Mouse (Mus musculus) hindbrain, embryonic 16.5 days (tissue): ENCODE data around the gene Peak1. TPM values are rescaled to one million over a fixed set of nuclear protein-coding genes. Genes with fewer than 3 reads are reported as not detected.
A peak's percentile ranks its signal among the peaks of the same experiment; 100 is the strongest.

Source experiments
- ATAC-seq: fragments of 200-750 bp; cut with Nextera tagmentation; 2 replicates; pipeline ENCODE4 v1.8.0; 2017; ENCODE audit warnings: moderate TSS enrichment, moderate library complexity
- H3K27ac ChIP-seq: fragments of 300-500 bp; sonication (generic); 2 replicates; pipeline ENCODE4 v1.5.1; 2014; ENCODE audit warnings: low read depth, mild to moderate bottlenecking, control low read depth, low read length, moderate library complexity
- H3K27me3 ChIP-seq: fragments of 300-500 bp; sonication (generic); replicated peaks from 2 replicates; pipeline ENCODE4 v1.6.1; 2014; ENCODE audit warnings: low read length; ENCODE audit not compliant: control insufficient read depth, insufficient read depth
- H3K36me3 ChIP-seq: fragments of 300-500 bp; sonication (generic); 2 replicates; pipeline ENCODE4 v1.6.1; 2014; ENCODE audit warnings: mild to moderate bottlenecking, low read length, moderate library complexity, mixed read lengths; ENCODE audit not compliant: control insufficient read depth, insufficient read depth
- H3K4me1 ChIP-seq: fragments of 300-500 bp; sonication (generic); 2 replicates; pipeline ENCODE4 v1.6.1; 2014; ENCODE audit warnings: low read depth, low read length; ENCODE audit not compliant: control insufficient read depth, insufficient read depth
- H3K4me2 ChIP-seq: fragments of 300-500 bp; sonication (generic); 2 replicates; pipeline ENCODE4 v1.6.1; 2014; ENCODE audit warnings: mild to moderate bottlenecking, low read length, control low read depth, moderate library complexity
- H3K4me3 ChIP-seq: fragments of 300-500 bp; sonication (generic); 2 replicates; pipeline ENCODE4 v1.5.1; 2014; ENCODE audit warnings: mild to moderate bottlenecking, low read length, control low read depth, moderate library complexity
- H3K9ac ChIP-seq: fragments of 300-500 bp; sonication (generic); 2 replicates; pipeline ENCODE4 v1.6.1; 2014; ENCODE audit warnings: low read depth, mild to moderate bottlenecking, control low read depth, low read length, moderate library complexity
- H3K9me3 ChIP-seq: fragments of 300-500 bp; sonication (generic); 2 replicates; pipeline ENCODE4 v1.6.1; 2014; ENCODE audit warnings: mild to moderate bottlenecking, low read length, moderate library complexity; ENCODE audit not compliant: control insufficient read depth
- WGBS: fragments of 180-500 bp; shearing (Covaris S2); extraction: QIAGEN DNeasy Blood & Tissue Kit; methylation state at CpG from one replicate; pipeline ENCODE4 v1.1.7; 2014; 5-methylcytosine and 5-hydroxymethylcytosine counted together
- polyA plus RNA-seq: library from polyadenylated mRNA; unstranded; fragments of >200 nt; fragmentation: Nextera tagmentation; extraction: Ambion mirVana; gene quantifications from 2 replicates; pipeline ENCODE4 v1.2.1, GENCODE M21; 2015

The Peak1 gene
- polyA plus RNA-seq, 1 experiment from 2014 or later = 5.2 TPM

DNA sequence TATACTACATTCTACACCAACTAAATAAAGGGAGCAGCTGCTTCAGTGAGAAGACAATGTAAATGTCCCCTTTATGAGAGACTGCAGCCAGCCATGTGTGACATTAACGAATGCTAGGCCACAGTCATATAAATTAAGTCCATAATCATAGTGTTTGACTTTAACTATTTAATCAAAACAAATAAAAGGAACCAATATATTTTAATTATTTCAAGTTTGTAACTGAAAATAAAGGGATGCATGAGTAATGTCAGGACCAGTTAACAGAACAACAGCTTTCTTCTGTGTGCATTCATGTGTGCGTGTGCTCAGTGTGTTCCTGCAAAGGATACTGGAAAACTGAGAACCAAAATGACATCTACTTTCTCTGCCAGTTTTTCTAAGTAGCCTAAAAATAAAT, 113.3 kb downstream of the Peak1 start:
- H3K36me3 ChIP-seq = no peaks in the 10 kb centered on the region
- H3K27ac ChIP-seq = no peak overlapping the region
- H3K4me2 ChIP-seq = no peak overlapping the region
- H3K9me3 ChIP-seq = no peaks in the 10 kb centered on the region
- no peaks in the 10 kb centered on the region for H3K4me1 ChIP-seq
- no peak overlapping the region for H3K4me3 ChIP-seq
- no peaks in the 10 kb centered on the region for H3K27me3 ChIP-seq
- 35% methylated on average over 2 of the region's 2 CpGs for WGBS
- H3K9ac ChIP-seq = no peak overlapping the region
- no peak for ATAC-seq

DNA sequence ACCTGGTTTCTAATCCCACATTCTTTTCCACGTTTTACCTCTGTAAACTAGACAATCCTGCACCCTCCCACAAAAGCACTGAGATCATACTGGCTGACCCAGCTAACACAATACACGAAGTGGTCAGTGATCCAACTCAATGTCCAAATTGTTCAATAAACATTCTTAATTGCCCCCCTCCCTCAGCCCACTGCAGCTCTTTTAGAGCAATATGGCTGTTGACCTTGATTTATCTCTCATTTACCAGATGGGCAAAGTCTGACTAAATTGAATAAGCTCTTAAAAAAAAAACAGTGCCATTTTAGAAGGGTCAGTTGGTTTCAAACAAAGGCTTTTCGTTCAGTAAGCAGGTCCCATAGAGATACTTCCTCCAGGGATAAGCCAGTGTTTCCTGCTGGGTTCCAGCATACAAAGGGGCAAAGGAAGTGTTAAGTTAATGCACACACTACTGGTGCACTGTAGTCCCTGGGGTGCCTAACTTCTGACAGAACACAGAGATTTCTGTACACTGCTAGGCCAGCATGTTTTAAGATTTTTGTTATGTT, 114.9 kb downstream of the Peak1 start:
- no peak overlapping the region for H3K4me2 ChIP-seq

DNA sequence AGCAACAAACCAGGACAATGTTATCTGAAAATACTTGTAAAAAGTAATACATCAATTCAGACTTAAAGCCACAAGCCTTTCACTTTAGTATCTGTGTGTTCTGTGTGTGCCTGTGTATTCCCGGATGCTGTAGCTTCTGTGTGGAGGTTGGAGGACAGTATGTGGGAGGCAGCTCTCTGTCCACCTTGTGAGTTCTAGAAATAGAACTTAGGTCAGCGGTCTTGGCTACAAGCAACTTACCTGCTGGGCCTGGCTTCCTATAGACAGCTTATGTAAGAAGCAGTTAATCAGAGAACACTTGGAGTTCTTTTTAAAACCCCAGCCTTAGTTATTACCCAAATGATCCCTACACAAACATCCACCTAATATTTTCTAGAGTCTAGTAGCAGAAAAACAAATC, 127.8 kb downstream of the Peak1 start:
- Histone ChIP-seq H3K4me3 (no peak overlapping the region), H3K27ac (no peak overlapping the region), H3K9ac (no peak overlapping the region), H3K36me3 (no peaks in the 10 kb centered on the region), H3K4me1 (no peaks in the 10 kb centered on the region), H3K9me3 (no peaks in the 10 kb centered on the region), H3K4me2 (no peak overlapping the region), H3K27me3 (no peaks in the 10 kb centered on the region)
- WGBS = 88% methylated on average over 2 of the region's 2 CpGs
- no peak for ATAC-seq

More for the DNA sequence above, 114.9 kb downstream of the Peak1 start:
- ATAC-seq = no peak
- no peaks in the 10 kb centered on the region for H3K9me3 ChIP-seq
- no peak overlapping the region for H3K9ac ChIP-seq
- no peak overlapping the region for H3K4me3 ChIP-seq
- no peaks in the 10 kb centered on the region for H3K4me1 ChIP-seq
- no peaks in the 10 kb centered on the region for H3K27me3 ChIP-seq
- 14% methylated on average over 3 of the region's 3 CpGs for WGBS
- no peaks in the 10 kb centered on the region for H3K36me3 ChIP-seq
- no peak overlapping the region for H3K27ac ChIP-seq

DNA sequence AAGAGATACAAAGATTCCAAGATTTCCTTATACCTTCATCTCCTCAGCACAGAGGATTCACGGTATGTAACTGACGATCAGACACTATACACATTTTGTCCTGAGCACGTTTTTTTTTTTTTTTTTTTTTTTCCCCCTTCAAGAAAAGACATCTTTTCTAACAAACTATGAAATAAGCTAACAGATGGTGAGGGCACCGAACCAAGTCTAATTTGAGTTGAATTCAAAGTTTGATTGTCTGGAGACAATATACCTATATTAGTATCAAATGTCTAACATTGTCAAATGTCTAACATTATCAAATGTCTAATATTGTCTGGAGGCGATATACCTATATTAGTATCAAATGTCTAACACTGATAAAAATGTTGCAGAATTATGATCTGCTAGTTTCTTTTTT, 135.4 kb downstream of the Peak1 start:
- Histone ChIP-seq H3K4me3 (no peak overlapping the region), H3K9me3 (no peaks in the 10 kb centered on the region), H3K9ac (no peak overlapping the region), H3K4me1 (no peaks in the 10 kb centered on the region), H3K36me3 (no peaks in the 10 kb centered on the region; the same call in 1 of the 2 replicates), H3K27ac (no peak overlapping the region), H3K4me2 (no peak overlapping the region), H3K27me3 (no peaks in the 10 kb centered on the region)
- no peak for ATAC-seq
- 74% methylated on average over 5 of the region's 5 CpGs for WGBS

DNA sequence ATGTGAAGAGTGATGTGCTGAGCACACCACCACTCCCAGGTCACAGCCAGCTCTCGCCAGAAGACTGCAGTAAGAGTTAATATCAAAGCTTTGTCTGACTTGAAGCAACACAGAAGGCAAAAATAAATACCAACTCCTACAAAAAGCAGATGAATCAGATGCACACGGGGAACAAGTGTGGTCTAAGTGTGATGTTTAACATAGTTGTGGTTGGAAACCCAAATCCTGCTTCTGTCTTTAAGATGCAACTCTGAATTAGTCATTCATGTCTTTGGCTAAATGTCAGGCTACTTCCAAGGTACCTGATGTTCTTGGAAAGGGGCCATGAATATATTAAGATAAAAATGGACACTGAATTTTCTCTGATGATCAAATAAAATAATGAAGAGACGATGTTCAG, 144.3 kb downstream of the Peak1 start:
- Histone ChIP-seq H3K9ac (no peak overlapping the region), H3K4me3 (no peak overlapping the region), H3K36me3 (no peaks in the 10 kb centered on the region; the same call in 1 of the 2 replicates), H3K27me3 (no peaks in the 10 kb centered on the region), H3K9me3 (no peaks in the 10 kb centered on the region), H3K4me2 (no peak overlapping the region), H3K4me1 (peaks cover 3% of the 10 kb centered on the region), H3K27ac (no peak overlapping the region)
- WGBS = 90% methylated on average over 3 of the region's 3 CpGs
- ATAC-seq = no peak

DNA sequence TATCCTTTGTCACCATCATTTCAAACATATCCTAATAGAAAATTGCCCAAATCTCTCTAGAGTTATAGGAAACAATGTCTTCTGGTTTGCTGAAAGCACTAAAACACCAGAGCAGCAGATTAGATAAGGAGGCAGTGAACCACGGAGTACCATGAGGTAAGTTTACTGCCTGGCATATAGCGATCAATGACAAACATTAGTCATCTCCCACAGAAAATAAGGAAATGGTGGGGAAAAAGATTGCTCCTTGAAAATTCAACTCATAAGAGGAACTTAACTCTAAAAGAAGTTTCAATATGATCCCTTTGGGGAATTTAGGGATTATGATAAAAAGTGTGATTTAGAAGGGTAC, 145.6 kb downstream of the Peak1 start:
- H3K9ac ChIP-seq = no peak overlapping the region
- ATAC-seq = no peak
- 81% methylated on average over 2 of the region's 2 CpGs for WGBS
- H3K36me3 ChIP-seq = no peaks in the 10 kb centered on the region; the same call in 1 of the 2 replicates
- H3K27ac ChIP-seq = no peak overlapping the region
- H3K9me3 ChIP-seq = no peaks in the 10 kb centered on the region
- H3K4me3 ChIP-seq = no peak overlapping the region
- H3K4me2 ChIP-seq = no peak overlapping the region
- H3K4me1 ChIP-seq = peaks cover 3% of the 10 kb centered on the region
- no peaks in the 10 kb centered on the region for H3K27me3 ChIP-seq

DNA sequence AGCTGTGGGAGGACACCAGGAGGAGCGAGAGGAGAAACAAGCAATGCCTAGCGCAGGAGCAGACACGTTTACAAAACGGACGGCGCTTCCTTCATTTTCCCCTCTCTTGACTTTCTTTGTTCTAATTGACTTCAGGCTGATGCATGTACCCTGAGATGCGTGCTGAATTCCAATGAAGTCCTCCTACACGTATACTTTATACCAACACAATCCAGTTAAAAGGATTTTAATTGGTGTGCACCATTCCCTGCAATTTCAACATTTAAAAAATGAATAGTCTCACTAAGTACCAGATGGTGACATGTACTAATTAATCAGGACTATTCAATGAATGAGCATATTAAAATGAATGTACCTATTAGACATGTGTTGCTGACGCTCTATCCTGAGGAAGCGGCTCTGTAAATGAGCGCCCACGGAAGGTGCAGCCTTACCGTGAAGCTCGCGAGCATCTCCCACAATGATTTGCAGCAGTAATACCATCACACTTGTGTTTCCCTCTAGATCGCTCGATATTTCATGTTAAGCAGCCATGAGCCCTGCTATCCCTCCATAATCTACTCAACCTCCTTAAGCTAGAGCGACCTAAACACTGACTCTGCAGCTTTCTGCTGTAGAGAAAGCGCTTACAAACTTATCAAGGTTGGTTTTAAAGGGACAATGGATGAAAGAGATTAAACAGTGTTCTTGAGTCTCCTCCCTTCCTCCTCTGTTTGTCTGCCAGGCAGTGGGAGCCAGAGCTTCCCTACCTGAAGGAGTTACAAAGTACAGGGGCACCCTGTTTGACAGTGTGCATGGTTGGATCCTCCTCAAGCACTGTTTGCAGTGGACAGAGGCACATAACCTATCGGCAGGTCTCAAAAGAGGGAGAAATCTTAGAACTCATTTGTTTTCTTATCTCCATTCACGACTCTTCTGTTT, 146.3 kb downstream of the Peak1 start:
- H3K4me2 ChIP-seq = peak overlapping the region; percentile 29
- peak overlapping the region; percentile 39; the same call in 1 of the 2 replicates for H3K27ac ChIP-seq
- no peaks in the 10 kb centered on the region for H3K9me3 ChIP-seq
- WGBS = 55% methylated on average over 21 of the region's 21 CpGs
- H3K4me3 ChIP-seq = no peak overlapping the region
- H3K36me3 ChIP-seq = no peaks in the 10 kb centered on the region
- peaks cover 3% of the 10 kb centered on the region for H3K4me1 ChIP-seq
- peak; percentile 50 for ATAC-seq
- peak overlapping the region; percentile 22; the same call in 1 of the 2 replicates for H3K9ac ChIP-seq
- H3K27me3 ChIP-seq = no peaks in the 10 kb centered on the region

DNA sequence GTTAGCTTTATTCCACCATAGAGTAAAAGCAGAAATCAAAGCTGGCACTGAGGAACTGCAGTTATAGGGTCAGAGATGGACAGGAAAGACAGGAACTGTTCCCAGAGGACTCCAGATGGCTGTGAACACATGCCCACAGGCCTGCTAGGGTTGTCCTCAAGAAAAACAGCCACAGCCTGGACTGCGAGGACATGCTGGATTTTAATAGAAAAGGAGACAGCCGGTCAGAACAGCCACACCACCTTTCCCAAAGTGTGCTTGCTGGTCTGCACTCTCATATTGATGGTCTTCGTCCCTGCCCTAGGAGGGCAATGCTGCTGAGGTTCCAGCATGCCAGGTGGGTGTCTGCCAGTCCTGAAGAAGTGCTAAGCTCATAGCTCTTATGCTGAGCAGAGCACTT, 148.8 kb downstream of the Peak1 start:
- Histone ChIP-seq H3K4me1 (peaks cover 3% of the 10 kb centered on the region), H3K9ac (no peak overlapping the region), H3K36me3 (no peaks in the 10 kb centered on the region), H3K4me3 (no peak overlapping the region), H3K4me2 (no peak overlapping the region), H3K9me3 (no peaks in the 10 kb centered on the region), H3K27me3 (no peaks in the 10 kb centered on the region), H3K27ac (no peak overlapping the region)
- ATAC-seq = no peak
- 76% methylated on average over 3 of the region's 3 CpGs for WGBS

DNA sequence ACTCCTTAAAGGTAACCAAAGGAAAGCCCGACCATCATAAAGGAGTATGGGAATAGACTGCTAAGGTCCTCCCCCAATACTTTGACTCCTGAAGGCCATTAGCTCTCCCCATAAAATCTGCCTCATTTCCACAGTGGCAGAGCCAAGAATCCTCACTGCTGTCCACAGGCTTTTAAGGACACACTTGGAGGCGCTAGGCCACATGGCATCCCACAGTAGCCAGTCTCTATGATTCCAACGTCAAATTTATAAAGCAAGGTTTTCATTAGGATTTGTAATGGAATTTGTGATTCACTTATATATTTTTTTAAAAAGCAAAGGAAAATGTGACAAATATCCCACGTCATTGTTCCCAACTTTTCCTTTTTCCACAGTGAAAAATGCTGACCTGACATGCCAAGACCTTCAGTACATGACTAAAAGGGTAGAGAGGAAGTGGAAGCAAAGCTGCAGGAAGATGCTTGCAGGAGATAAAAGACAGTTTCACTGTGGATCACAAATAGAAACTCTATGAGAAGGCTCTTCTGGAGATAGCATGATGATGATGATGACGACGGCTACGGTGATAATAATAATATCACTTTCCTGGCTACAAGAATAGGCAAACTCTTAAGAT, 151.6 kb downstream of the Peak1 start:
- Histone ChIP-seq H3K27ac (no peak overlapping the region), H3K4me1 (peaks cover 3% of the 10 kb centered on the region), H3K4me3 (no peak overlapping the region), H3K27me3 (no peaks in the 10 kb centered on the region), H3K9ac (no peak overlapping the region), H3K36me3 (no peaks in the 10 kb centered on the region), H3K4me2 (no peak overlapping the region), H3K9me3 (no peaks in the 10 kb centered on the region)
- WGBS = 89% methylated on average over 7 of the region's 7 CpGs
- ATAC-seq = no peak
